Mouse (Mus musculus) brain, adult 2 months (tissue): Measurements from ENCODE around the gene Tmem178.

Experiments
- DNase-seq: peaks from one replicate; pipeline ENCODE4 v3.0.0; 2011; ENCODE audit warnings: low read depth, low spot score

Tmem178 gene

GRCm38 (mm10) chr17:80944530-80945198 lies at the start of gene Tmem178:
TSS of gene Tmem178 (plus strand) at chr17:80944632.
- DNase-seq: peak; percentile 74

- no peak for DNase-seq
These were observed 48.0 kb upstream of the Tmem178 start for GRCm38 (mm10) chr17:80896481-80896880.

GRCm38 (mm10) chr17:80897709-80898440 lies 46.6 kb upstream of the Tmem178 start:
- DNase-seq: no peak

GRCm38 (mm10) chr17:80899513-80900199 lies 44.8 kb upstream of the Tmem178 start:
- peak; percentile 60 for DNase-seq

GRCm38 (mm10) chr17:80900200-80900520 lies 44.3 kb upstream of the Tmem178 start:
- DNase-seq: no peak

- no peak for DNase-seq
These were observed 42.5 kb upstream of the Tmem178 start for GRCm38 (mm10) chr17:80901885-80902284.

GRCm38 (mm10) chr17:80903121-80903875 lies 41.1 kb upstream of the Tmem178 start:
- no peak for DNase-seq

GRCm38 (mm10) chr17:80904061-80904460 lies 40.4 kb upstream of the Tmem178 start:
- DNase-seq: no peak

GRCm38 (mm10) chr17:80915666-80916065 lies 28.8 kb upstream of the Tmem178 start:
- no peak for DNase-seq

GRCm38 (mm10) chr17:80919261-80919660 lies 25.2 kb upstream of the Tmem178 start:
- DNase-seq: no peak

- DNase-seq: peak; percentile 92
These were observed 22.9 kb upstream of the Tmem178 start for GRCm38 (mm10) chr17:80921286-80922134.

GRCm38 (mm10) chr17:80925554-80925953 lies 18.9 kb upstream of the Tmem178 start:
- DNase-seq: no peak

- DNase-seq: peak; percentile 82
These were observed 17.3 kb upstream of the Tmem178 start for GRCm38 (mm10) chr17:80927151-80927550.

- no peak for DNase-seq
These were observed 11.7 kb upstream of the Tmem178 start for GRCm38 (mm10) chr17:80932716-80933115.

- no peak for DNase-seq
These were observed 10.9 kb upstream of the Tmem178 start for GRCm38 (mm10) chr17:80933401-80934029.

GRCm38 (mm10) chr17:80935807-80936519 lies 8.5 kb upstream of the Tmem178 start:
- DNase-seq: peak; percentile 67

- DNase-seq: no peak
These were observed 7.9 kb upstream of the Tmem178 start for GRCm38 (mm10) chr17:80936521-80936920.

- peak; percentile 82 for DNase-seq
These were observed 4.6 kb upstream of the Tmem178 start for GRCm38 (mm10) chr17:80939833-80940232.

- peak; percentile 60 for DNase-seq
These were observed 2.6 kb upstream of the Tmem178 start for GRCm38 (mm10) chr17:80941857-80942256.
